Mouse (Mus musculus): Measurements from ENCODE around the gene Rnf213. TPM values are rescaled to one million over a fixed set of nuclear protein-coding genes. Genes with fewer than 3 reads are reported as not detected.

The Rnf213 gene
- polyA plus RNA-seq, 1 experiment from 2014 or later: 20.5 TPM

DNA sequence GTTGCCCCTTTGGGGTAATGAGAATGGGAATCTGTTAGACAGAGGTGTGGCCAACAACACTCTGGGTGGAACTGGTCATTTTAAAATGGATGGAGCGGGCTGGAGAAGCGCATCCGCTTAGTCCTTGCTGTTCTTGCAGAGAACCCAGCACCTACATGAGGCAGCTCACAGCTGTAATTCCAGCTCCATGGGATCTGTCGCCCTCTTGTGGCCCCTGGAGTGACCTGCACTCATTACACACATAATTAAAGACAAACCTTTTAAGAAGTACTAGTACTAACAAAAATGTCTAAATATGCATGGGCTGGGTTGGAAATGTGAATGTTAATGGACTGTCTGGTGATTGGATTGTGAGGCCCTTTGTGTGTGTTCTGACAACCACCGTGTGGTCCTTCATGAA, 11.7 kb downstream of the Rnf213 start:
- CTCF ChIA-PET: interaction anchor here (1.3 kb wide), 1 partner anchor 17 kb away, joined by 4 read pairs; no protein-coding TSS in a partner anchor

DNA sequence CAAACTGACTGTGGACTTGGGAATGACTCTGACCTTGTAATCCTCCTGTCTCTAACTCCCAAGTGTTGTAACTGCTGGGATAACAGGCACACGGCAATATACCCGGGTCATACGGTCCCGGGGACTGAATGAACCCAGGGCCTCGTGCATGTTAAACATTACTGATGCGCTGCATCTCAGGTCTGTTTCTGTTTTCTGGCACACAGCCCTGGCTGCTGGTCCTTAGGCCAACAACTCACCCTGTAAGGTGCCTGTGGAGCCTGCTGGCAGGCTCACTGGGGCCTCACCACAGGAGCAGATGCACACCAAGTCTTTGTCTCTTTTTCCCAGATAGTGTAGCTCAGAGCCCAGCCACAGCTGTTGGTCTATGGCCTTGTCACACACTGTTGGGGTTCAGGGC, 14.5 kb downstream of the Rnf213 start:
- no peak for DNase-seq (ENCODE audit: low read depth, low spot score)
- H3K27me3 ChIP-seq: no peaks in the 10 kb centered on the region
- TF ChIP-seq CTCF (IDR thresholded peaks at IDR 0.05): no peak
- CTCF ChIA-PET: no interaction called here
- POLR2A ChIA-PET: no interaction called here
- in situ Hi-C loops (cut with MboI; ENCODE audit: low pct_unique_long_range_greater_than_20kb): no loop called here
- no peak for ATAC-seq

More for the DNA sequence above, 11.7 kb downstream of the Rnf213 start:
- DNase-seq (ENCODE audit: low read depth, low spot score) (no peak), ATAC-seq (no peak)
- in situ Hi-C loops (cut with MboI; ENCODE audit: low pct_unique_long_range_greater_than_20kb): loop anchor here (5.0 kb wide), 1 partner anchor 42 kb away; no protein-coding TSS in a partner anchor
- H3K27me3 ChIP-seq: no peaks in the 10 kb centered on the region
- POLR2A ChIA-PET: no interaction called here
- TF ChIP-seq CTCF (IDR thresholded peaks at IDR 0.05): peak; percentile 94

DNA sequence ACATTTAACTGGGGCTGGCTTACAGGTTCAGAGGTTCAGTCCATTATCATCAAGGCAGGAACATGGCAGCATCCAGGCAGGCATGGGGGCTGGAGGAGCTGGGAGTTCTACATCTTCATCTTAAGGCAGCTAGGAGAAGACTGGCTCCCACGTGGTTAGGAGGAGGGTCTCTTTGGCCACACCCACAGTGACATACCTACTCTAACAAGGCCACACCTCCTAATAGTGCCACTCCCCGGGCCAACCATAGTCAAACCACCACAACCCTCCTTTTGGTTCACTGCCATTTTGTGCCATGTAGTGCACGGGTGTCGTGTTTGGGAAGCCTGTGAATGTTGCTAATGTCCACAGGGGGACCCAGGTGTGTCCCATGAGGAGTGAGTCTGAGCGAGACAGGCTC, 15.1 kb downstream of the Rnf213 start:
- ChIA-PET POLR2A (no interaction called here), CTCF (no interaction called here)
- no peak for DNase-seq (ENCODE audit: low read depth, low spot score)
- no peaks in the 10 kb centered on the region for H3K27me3 ChIP-seq
- ATAC-seq: no peak
- TF ChIP-seq CTCF (IDR thresholded peaks at IDR 0.05): no peak
- in situ Hi-C loops (cut with MboI; ENCODE audit: low pct_unique_long_range_greater_than_20kb): no loop called here

DNA sequence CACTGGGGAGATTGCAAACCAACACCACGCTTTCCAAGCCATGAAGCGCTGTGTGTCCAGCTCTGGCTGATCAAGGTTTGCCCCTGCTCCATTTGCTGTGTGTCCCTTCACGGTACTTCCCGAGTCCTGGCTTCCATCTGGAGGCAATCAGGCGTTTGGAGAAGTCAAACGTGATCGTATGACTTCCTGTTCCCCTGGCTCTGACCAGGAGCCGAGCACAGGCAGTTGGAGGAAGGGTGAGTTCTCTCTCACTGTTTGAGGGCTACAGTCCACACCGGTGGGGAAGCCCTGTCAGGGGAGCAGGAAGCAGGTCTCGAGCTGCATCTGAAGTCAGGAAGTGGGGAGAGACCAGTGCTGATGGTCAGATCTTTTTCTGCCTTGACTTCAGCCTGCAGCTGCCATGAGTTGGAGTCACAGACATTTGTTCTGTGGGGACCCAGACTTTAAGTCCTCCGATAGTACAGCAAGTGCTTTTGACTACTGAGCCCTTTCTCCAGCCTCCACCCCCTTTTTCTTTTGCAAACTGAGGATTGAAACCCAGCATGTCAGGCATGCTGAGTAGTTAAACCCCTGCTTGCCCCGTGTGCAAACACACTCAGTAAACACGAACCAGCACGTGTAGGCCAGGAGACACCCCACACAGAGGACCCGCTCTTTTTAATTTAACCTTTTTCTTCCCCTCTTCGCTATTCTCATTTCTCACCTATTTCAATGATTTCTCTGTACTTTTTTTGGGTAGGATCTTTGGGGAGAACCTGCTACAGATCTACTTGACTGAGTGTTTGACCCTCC, 26.6 kb downstream of the Rnf213 start:
- no peak for TF ChIP-seq CTCF (IDR thresholded peaks at IDR 0.05)
- H3K27me3 ChIP-seq: no peaks in the 10 kb centered on the region
- in situ Hi-C loops (cut with MboI; ENCODE audit: low pct_unique_long_range_greater_than_20kb): no loop called here
- DNase-seq (ENCODE audit: low read depth, low spot score): no peak
- ATAC-seq: no peak
- CTCF ChIA-PET: no interaction called here
- POLR2A ChIA-PET: interaction anchor here (0.6 to 0.7 kb wide), 3 partner anchors 12 to 129 kb away, joined by 3 to 5 read pairs (median 3); no protein-coding TSS in a partner anchor

DNA sequence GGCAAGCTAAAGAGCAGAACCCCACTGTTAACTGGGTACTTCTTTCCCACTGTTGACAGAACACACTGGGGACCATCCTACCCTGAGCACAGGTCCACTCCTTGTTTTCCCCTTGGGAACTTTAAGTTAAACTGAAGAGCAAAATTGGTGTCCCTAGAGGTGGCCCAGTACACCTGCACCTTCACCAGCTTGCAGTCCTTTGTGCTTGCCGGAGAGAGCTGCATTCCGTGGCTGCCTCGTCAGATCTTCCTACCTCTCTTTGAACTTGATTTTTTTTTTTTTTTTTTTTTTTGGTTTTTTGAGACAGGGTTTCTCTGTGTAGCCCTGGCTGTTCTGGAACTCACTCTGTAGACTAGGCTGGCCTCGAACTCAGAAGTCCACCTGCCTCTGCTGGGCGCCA, 27.5 kb downstream of the Rnf213 start:
- ChIA-PET CTCF (interaction anchor here (1.5 kb wide), 1 partner anchor 16 kb away, joined by 4 read pairs; no protein-coding TSS in a partner anchor), POLR2A (interaction anchor here (0.7 kb wide), 1 partner anchor 11 kb away, joined by 3 read pairs; no protein-coding TSS in a partner anchor)
- ATAC-seq (no peak), DNase-seq (ENCODE audit: low read depth, low spot score) (no peak)
- H3K27me3 ChIP-seq: no peaks in the 10 kb centered on the region
- in situ Hi-C loops (cut with MboI; ENCODE audit: low pct_unique_long_range_greater_than_20kb): no loop called here
- no peak for TF ChIP-seq CTCF (IDR thresholded peaks at IDR 0.05)

DNA sequence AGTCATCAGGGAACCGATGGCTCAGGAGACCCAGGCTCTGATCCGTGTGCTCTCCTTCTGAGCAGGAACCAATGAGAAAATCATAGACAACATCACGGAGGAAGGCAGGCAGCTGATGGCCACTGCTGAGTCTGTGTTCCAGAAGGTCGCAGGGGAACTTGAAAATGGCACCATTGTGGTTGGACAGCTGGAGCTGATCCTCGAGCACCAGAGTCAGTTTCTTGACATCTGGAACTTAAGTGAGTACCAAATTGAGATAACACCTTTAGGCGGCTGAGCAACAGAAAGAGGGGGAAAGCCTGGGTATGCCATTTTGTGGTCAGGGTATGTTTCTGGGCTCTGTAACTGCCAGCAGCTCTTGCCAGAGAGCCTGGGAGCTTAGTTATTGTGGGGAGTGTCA, 34.5 kb downstream of the Rnf213 start:
- POLR2A ChIA-PET: interaction anchor here (0.6 kb wide), 1 partner anchor 35 kb away, joined by 5 read pairs; no protein-coding TSS in a partner anchor
- no peak for TF ChIP-seq CTCF (IDR thresholded peaks at IDR 0.05)
- DNase-seq (ENCODE audit: low read depth, low spot score) (no peak), ATAC-seq (no peak)
- CTCF ChIA-PET: interaction anchor here (1.8 kb wide), 1 partner anchor 11 kb away, joined by 3 read pairs; no protein-coding TSS in a partner anchor
- in situ Hi-C loops (cut with MboI; ENCODE audit: low pct_unique_long_range_greater_than_20kb): no loop called here
- no peaks in the 10 kb centered on the region for H3K27me3 ChIP-seq

DNA sequence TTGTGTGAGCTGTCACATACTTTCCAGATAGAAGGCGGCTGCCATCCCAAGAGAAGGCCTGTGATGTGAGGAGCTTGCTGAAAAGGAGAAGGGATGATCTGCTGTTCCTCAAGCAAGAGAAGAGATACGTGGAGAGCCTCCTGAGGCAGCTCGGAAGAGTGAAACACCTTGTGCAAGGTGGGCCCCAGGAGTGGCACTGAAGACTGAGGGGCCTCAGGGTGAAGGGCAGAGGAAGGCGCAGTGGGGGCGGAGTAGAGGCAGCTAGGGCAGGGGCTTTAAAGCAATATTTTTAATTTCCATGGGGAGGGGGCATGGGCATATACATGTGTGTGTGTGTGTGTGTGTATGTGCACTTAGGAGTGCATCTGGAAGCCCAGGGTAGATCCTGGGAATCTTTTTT, 35.1 kb downstream of the Rnf213 start:
- DNase-seq (ENCODE audit: low read depth, low spot score) (no peak), ATAC-seq (no peak)
- no peak for TF ChIP-seq CTCF (IDR thresholded peaks at IDR 0.05)
- ChIA-PET POLR2A (no interaction called here), CTCF (no interaction called here)
- H3K27me3 ChIP-seq: no peaks in the 10 kb centered on the region
- in situ Hi-C loops (cut with MboI; ENCODE audit: low pct_unique_long_range_greater_than_20kb): no loop called here

DNA sequence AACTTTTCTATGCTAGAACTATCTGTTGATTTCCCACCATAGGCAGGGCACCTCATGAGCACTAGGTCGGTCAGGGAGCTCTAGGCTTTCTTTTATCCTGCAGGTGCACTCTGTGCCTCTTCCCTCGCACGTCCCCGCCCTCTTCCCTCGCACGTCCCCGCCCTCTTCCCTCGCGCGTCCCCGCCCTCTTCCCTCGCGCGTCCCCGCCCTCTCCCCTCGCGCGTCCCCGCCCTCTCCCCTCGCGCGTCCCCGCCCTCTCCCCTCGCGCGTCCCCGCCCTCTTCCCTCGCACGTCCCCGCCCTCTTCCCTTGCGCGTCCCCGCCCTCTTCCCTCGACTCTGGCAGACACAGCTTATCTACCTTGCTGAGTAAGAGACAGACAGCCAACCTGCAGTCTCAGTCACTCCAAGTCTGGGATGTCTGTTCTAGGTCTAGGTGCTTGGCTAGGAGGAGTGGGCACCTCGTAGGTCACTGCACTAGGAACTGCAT, 35.8 kb downstream of the Rnf213 start:
- CTCF ChIA-PET: no interaction called here
- H3K27me3 ChIP-seq: no peaks in the 10 kb centered on the region
- POLR2A ChIA-PET: no interaction called here
- in situ Hi-C loops (cut with MboI; ENCODE audit: low pct_unique_long_range_greater_than_20kb): no loop called here
- TF ChIP-seq CTCF (IDR thresholded peaks at IDR 0.05): no peak
- ATAC-seq: no peak
- no peak for DNase-seq (ENCODE audit: low read depth, low spot score)

DNA sequence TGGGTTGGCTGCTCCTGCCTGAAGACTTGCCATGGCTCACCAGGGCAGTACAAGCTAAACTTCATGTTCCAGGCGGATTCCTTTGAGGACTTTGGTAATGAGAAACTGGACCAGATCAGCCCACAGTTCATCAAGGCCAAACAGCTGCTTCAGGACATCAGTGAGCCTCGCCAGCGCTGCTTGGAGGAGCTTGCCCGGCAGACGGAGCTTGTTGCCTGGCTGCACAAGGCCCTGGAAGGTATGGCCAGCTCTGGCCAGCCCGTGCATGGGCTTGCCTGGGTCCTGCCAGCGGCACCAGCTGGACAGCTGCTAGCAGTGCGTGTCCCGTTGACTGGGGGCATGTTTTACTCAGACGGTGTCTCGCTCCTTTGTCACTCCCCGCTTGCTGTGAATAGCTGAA, 38.6 kb downstream of the Rnf213 start:
- ATAC-seq: no peak
- in situ Hi-C loops (cut with MboI; ENCODE audit: low pct_unique_long_range_greater_than_20kb): no loop called here
- CTCF ChIA-PET: interaction anchor here (1.1 kb wide), 1 partner anchor 11 kb away, joined by 3 read pairs; no protein-coding TSS in a partner anchor
- TF ChIP-seq CTCF (IDR thresholded peaks at IDR 0.05): no peak
- POLR2A ChIA-PET: interaction anchor here (1.0 kb wide), 1 partner anchor 12 kb away, joined by 3 read pairs; no protein-coding TSS in a partner anchor
- H3K27me3 ChIP-seq: no peaks in the 10 kb centered on the region
- DNase-seq (ENCODE audit: low read depth, low spot score): no peak

DNA sequence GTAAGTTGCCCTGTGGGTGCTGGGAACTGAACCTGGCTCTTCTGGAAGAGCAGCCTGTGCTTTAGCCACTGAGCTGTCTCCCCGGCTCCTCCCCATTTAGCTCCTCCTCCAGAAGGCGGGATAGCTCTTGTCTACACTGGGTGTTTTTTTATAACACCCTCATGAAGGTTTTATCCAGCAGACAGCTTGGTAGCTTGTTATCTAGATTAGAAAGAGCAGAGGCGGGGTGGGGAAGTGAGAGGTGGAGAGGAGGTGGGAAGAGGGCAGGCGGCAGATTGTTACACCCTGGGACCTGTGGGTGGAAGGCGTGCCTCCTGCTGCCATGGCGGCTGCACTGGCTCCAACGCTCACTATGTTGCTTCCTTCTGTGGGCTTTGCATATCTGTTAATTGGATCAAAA, 39.8 kb downstream of the Rnf213 start:
- POLR2A ChIA-PET: no interaction called here
- no peaks in the 10 kb centered on the region for H3K27me3 ChIP-seq
- in situ Hi-C loops (cut with MboI; ENCODE audit: low pct_unique_long_range_greater_than_20kb): no loop called here
- CTCF ChIA-PET: interaction anchor here (1.5 kb wide), 1 partner anchor 10 kb away, joined by 3 read pairs; no protein-coding TSS in a partner anchor
- TF ChIP-seq CTCF (IDR thresholded peaks at IDR 0.05): no peak
- DNase-seq (ENCODE audit: low read depth, low spot score) (no peak), ATAC-seq (no peak)

DNA sequence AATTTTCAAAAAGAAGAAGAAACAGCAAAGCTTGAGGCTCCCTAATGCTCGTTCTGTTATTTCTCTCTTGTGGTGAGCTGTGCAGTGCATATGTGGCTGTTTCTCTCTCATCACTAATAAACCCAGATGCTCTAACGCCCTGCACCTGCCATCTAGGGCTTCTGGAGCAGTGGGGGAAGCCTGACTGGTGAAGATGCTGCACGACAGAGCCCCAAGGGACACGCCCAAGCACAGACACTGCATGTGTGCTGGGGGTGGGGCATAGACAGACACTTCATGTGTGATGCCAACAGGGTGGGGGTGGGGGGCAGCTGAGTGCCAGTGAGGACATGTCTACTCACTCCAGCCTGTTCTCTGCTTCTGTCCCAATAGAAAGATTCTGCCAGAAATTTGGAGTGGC, 41.4 kb downstream of the Rnf213 start:
- ATAC-seq: no peak
- in situ Hi-C loops (cut with MboI; ENCODE audit: low pct_unique_long_range_greater_than_20kb): no loop called here
- ChIA-PET CTCF (no interaction called here), POLR2A (no interaction called here)
- no peak for DNase-seq (ENCODE audit: low read depth, low spot score)
- H3K27me3 ChIP-seq: no peaks in the 10 kb centered on the region
- no peak for TF ChIP-seq CTCF (IDR thresholded peaks at IDR 0.05)
